Mouse (Mus musculus) embryonic fibroblast, embryonic 13.5 days (primary cell): ENCODE measurements around the gene H2-Ob.

Experiments used
- CTCF ChIP-seq: IDR thresholded peaks from 2 replicates; pipeline ENCODE4 v1.5.1; 2011; ENCODE audit warnings: mild to moderate bottlenecking, control low read depth, low read length, moderate library complexity, borderline replicate concordance; ENCODE audit not compliant: insufficient read depth
- POLR2A ChIP-seq: IDR thresholded peaks from 2 replicates; pipeline ENCODE4 v1.6.1; 2011; ENCODE audit warnings: low read depth, mild to moderate bottlenecking, control low read depth, low read length, moderate library complexity

GRCm38 (mm10) chr17:34280499-34281038, 41.9 kb downstream of the H2-Ob start:
- TF ChIP-seq CTCF (no peak), POLR2A (no peak)
